Mouse (Mus musculus): ENCODE measurements around the gene Gm3685.
"Not testable (repeated sequence)": the region's sequence is repeated elsewhere in the genome, so short reads cannot be mapped to it uniquely, and the experiment has no call there.

Gene Gm3685

GRCm38 (mm10) chr14:7044870-7045269, at the start of gene Gm3685:
Gene Gm3685 (minus strand): TSS chr14:7044970.
- not testable (repeated sequence) for DNase-seq (ENCODE audit: low spot score)

- DNase-seq (ENCODE audit: low spot score): not testable (repeated sequence)
Observed at GRCm38 (mm10) chr14:7026781-7027749, 17.7 kb downstream of the Gm3685 start, which contains the start of gene Gm10406. Gene Gm10406 (minus strand): TSS chr14:7027449.

- not testable (repeated sequence) for DNase-seq (ENCODE audit: low spot score)
Observed at GRCm38 (mm10) chr14:7026274-7026673, 18.5 kb downstream of the Gm3685 start.

All from left cerebral cortex, adult 11 months (tissue).